ENCODE assay signal across 8 mouse cellular contexts in genomic region chr5:45670280-45670670, GRCm38 (mm10). TPM values are rescaled to one million over a fixed set of nuclear protein-coding genes. Genes with fewer than 3 reads are reported as not detected.
DNase-seq lines count a peak whose midpoint lies in the region; ATAC-seq and TF ChIP-seq lines count a peak whose summit lies in the region.

No protein-coding gene starts in this region.

- peak overlapping the region; percentile 91 for H3K4me2 ChIP-seq in kidney, postnatal 0 days (ENCODE audit: low read length)
- H3K4me2 ChIP-seq in hindbrain, embryonic 15.5 days, result peak overlapping the region; percentile 98
- H3K4me2 ChIP-seq in midbrain, postnatal 0 days (ENCODE audit: low read depth, low read length, poor library complexity, severe bottlenecking), result peak overlapping the region; percentile 100

- no peaks in the 10 kb centered on the region for H3K27me3 ChIP-seq in kidney, postnatal 0 days (ENCODE audit: insufficient read depth, low read length)
- no peaks in the 10 kb centered on the region for H3K27me3 ChIP-seq in hindbrain, embryonic 15.5 days
- H3K27me3 ChIP-seq in midbrain, postnatal 0 days (ENCODE audit: insufficient read depth, low read length), result no peaks in the 10 kb centered on the region

- no peaks in the 10 kb centered on the region for H3K4me1 ChIP-seq in kidney, postnatal 0 days (replicated peaks; ENCODE audit: insufficient read depth, low read length)
- H3K4me1 ChIP-seq in hindbrain, embryonic 15.5 days (replicated peaks), result peaks cover 13% of the 10 kb centered on the region
- no peaks in the 10 kb centered on the region for H3K4me1 ChIP-seq in midbrain, postnatal 0 days (ENCODE audit: insufficient read depth, low read length)

- DNase-seq in kidney, postnatal 0 days (ENCODE audit: low spot score), result peak; percentile 27
- no peak for DNase-seq in kidney, adult 11 months
- peak; percentile 23 for DNase-seq in c-Kit-positive CD71-positive TER-119-negative erythroid progenitor cells, embryonic 14.5 days (ENCODE audit: low read depth)
- no peak for DNase-seq in midbrain, postnatal 0 days (ENCODE audit: low spot score)
- DNase-seq in ovary, postnatal 14 days (ENCODE audit: low spot score), result no peak
- no peak for DNase-seq in layer of hippocampus, postnatal 10 days (ENCODE audit: low spot score in 2 of 2)
- no peak for DNase-seq in kidney, postnatal 10 days

- under 1% methylated on average over 13 of the region's 13 CpGs for WGBS in kidney, postnatal 0 days
- 0% methylated on average over 13 of the region's 13 CpGs for WGBS in hindbrain, embryonic 15.5 days
- WGBS in midbrain, postnatal 0 days, result 0% methylated on average over 13 of the region's 13 CpGs

- TF ChIP-seq CTCF in kidney, postnatal 0 days (IDR thresholded peaks at IDR 0.05; ENCODE audit: low read depth), result no peak
- no peak for TF ChIP-seq CTCF in midbrain, postnatal 0 days (IDR thresholded peaks at IDR 0.05)

- ATAC-seq in kidney, postnatal 0 days (replicated peaks; ENCODE audit: low FRiP score, low read depth), result no peak
- ATAC-seq in hindbrain, embryonic 15.5 days (ENCODE audit: low FRiP score, low read depth), result no peak
- no peak for ATAC-seq in midbrain, postnatal 0 days (ENCODE audit: low FRiP score)

- H3K9me3 ChIP-seq in kidney, postnatal 0 days (replicated peaks; ENCODE audit: low read length), result no peaks in the 10 kb centered on the region
- H3K9me3 ChIP-seq in hindbrain, embryonic 15.5 days, result no peaks in the 10 kb centered on the region
- H3K9me3 ChIP-seq in midbrain, postnatal 0 days (ENCODE audit: low read length), result no peaks in the 10 kb centered on the region

- peak overlapping the region; percentile 63; the same call in 1 of the 2 replicates for H3K27ac ChIP-seq in kidney, postnatal 0 days
- peak overlapping the region; percentile 56; the same call in 1 of the 2 replicates for H3K27ac ChIP-seq in hindbrain, embryonic 15.5 days (replicated peaks)
- H3K27ac ChIP-seq in midbrain, postnatal 0 days (ENCODE audit: low read depth, low read length), result no peak overlapping the region

- no peaks in the 10 kb centered on the region for H3K36me3 ChIP-seq in kidney, postnatal 0 days (ENCODE audit: insufficient read depth, low read length)
- no peaks in the 10 kb centered on the region for H3K36me3 ChIP-seq in hindbrain, embryonic 15.5 days
- no peaks in the 10 kb centered on the region for H3K36me3 ChIP-seq in midbrain, postnatal 0 days (ENCODE audit: insufficient read depth, low read length)

- peak overlapping the region; percentile 91 for H3K4me3 ChIP-seq in kidney, postnatal 0 days (replicated peaks; ENCODE audit: low read depth, low read length)
- peak overlapping the region; percentile 76 for H3K4me3 ChIP-seq in hindbrain, embryonic 15.5 days
- H3K4me3 ChIP-seq in midbrain, postnatal 0 days (ENCODE audit: low read depth, low read length), result peak overlapping the region; percentile 83

- peak overlapping the region; percentile 73 for H3K9ac ChIP-seq in kidney, postnatal 0 days (ENCODE audit: low read depth, low read length)
- H3K9ac ChIP-seq in hindbrain, embryonic 15.5 days, result peak overlapping the region; percentile 49
- H3K9ac ChIP-seq in midbrain, postnatal 0 days (replicated peaks; ENCODE audit: low read length, poor library complexity, severe bottlenecking), result peak overlapping the region; percentile 52

RNA-seq across cellular contexts. Expression of gene Ncapg, which starts 0.6 kb away (rescaled TPM):
- polyA plus RNA-seq in kidney, postnatal 0 days (2015; fragmentation: Nextera tagmentation; extraction: Ambion mirVana), result 21.8 and 24.7 TPM in 2 replicates
- polyA plus RNA-seq in hindbrain, embryonic 15.5 days (2015; fragmentation: Nextera tagmentation; extraction: Ambion mirVana), result 8.2 and 10.5 TPM in 2 replicates
- total RNA-seq in midbrain, postnatal 0 days (2014; rRNA removed), result 2.4 and 3.2 TPM in 2 replicates
- 2.1 and 2.4 TPM in 2 replicates for polyA plus RNA-seq in midbrain, postnatal 0 days (2015; fragmentation: Nextera tagmentation; extraction: Ambion mirVana)
- total RNA-seq in layer of hippocampus, postnatal 10 days (2021), result 1 to 10 TPM; 1.9 to 2.4 TPM

RNA-seq across cellular contexts. Expression of gene Fam184b, which starts 30.9 kb away (rescaled TPM):
- 2.4 and 2.6 TPM in 2 replicates for polyA plus RNA-seq in kidney, postnatal 0 days (2015; fragmentation: Nextera tagmentation; extraction: Ambion mirVana)
- polyA plus RNA-seq in hindbrain, embryonic 15.5 days (2015; fragmentation: Nextera tagmentation; extraction: Ambion mirVana), result 9.5 and 10.3 TPM in 2 replicates
- total RNA-seq in midbrain, postnatal 0 days (2014; rRNA removed), result 13.0 and 13.9 TPM in 2 replicates
- polyA plus RNA-seq in midbrain, postnatal 0 days (2015; fragmentation: Nextera tagmentation; extraction: Ambion mirVana), result 9.4 and 9.5 TPM in 2 replicates
- 10 to 100 TPM; 20.5 to 21.4 TPM for total RNA-seq in layer of hippocampus, postnatal 10 days (2021)

Comparison
In these comparisons a context has a peak if more than half of its experiments do, and no peak if none do; other contexts are left out.
1. DNase-seq: peak in kidney, postnatal 0 days (single experiment) and c-Kit-positive CD71-positive TER-119-negative erythroid progenitor cells, embryonic 14.5 days (single experiment); none in kidney, adult 11 months (single experiment), midbrain, postnatal 0 days (single experiment), ovary, postnatal 14 days (single experiment), layer of hippocampus, postnatal 10 days (0 of 2) and kidney, postnatal 10 days (single experiment).
2. Peak in every context shown above with its lines, with median percentiles within 50 percentile points of each other: H3K4me2 ChIP-seq, H3K4me3 ChIP-seq and H3K9ac ChIP-seq.